Mouse (Mus musculus): ENCODE results near the gene Abcb1a. TPM values are rescaled to one million over a fixed set of nuclear protein-coding genes. Genes with fewer than 3 reads are reported as not detected.

The Abcb1a gene
- total and polyA plus RNA-seq, 2 experiments: 2.2 to 12.5 TPM

GRCm38 (mm10) chr5:8669606-8670005, 9.7 kb downstream of the Abcb1a start:
- Histone ChIP-seq H3K36me3 (ENCODE audit: control insufficient read depth, insufficient read depth, low read length) (no peaks in the 10 kb centered on the region), H3K27me3 (ENCODE audit: control insufficient read depth, insufficient read depth, low read length) (no peaks in the 10 kb centered on the region), H3K4me3 (ENCODE audit: insufficient read depth, low read depth, low read length) (no peak overlapping the region), H3K27ac (replicated peaks; ENCODE audit: insufficient read depth, low read depth, low read length) (no peak overlapping the region), H3K9ac (ENCODE audit: low read depth, low read length) (no peak overlapping the region), H3K4me1 (ENCODE audit: control insufficient read depth, insufficient read depth, low read length) (no peaks in the 10 kb centered on the region; the same call in 1 of the 2 replicates), H3K79me2 (ENCODE audit: control insufficient read depth, insufficient read depth, low read length) (no peaks in the 10 kb centered on the region)
- TF ChIP-seq POLR2A (IDR thresholded peaks at IDR 0.05; ENCODE audit: extremely low read depth, insufficient read depth, low read length) (no peak), CTCF (IDR thresholded peaks at IDR 0.05; ENCODE audit: low read depth, low read length) (no peak)
- DNase-seq (ENCODE audit: extremely low read depth, low read depth, low spot score): no peak
- 91% methylated on average over 1 of the region's 1 CpGs for WGBS

- Histone ChIP-seq H3K9ac (ENCODE audit: low read depth, low read length) (no peak overlapping the region), H3K27me3 (ENCODE audit: control insufficient read depth, insufficient read depth, low read length) (no peaks in the 10 kb centered on the region), H3K36me3 (ENCODE audit: control insufficient read depth, insufficient read depth, low read length) (no peaks in the 10 kb centered on the region), H3K27ac (replicated peaks; ENCODE audit: insufficient read depth, low read depth, low read length) (no peak overlapping the region), H3K79me2 (ENCODE audit: control insufficient read depth, insufficient read depth, low read length) (no peaks in the 10 kb centered on the region), H3K4me1 (ENCODE audit: control insufficient read depth, insufficient read depth, low read length) (peaks cover 6% of the 10 kb centered on the region; the same call in 1 of the 2 replicates), H3K4me3 (ENCODE audit: insufficient read depth, low read depth, low read length) (no peak overlapping the region)
- 85% methylated on average over 6 of the region's 6 CpGs for WGBS
- peak; percentile 42 for DNase-seq (ENCODE audit: extremely low read depth, low read depth, low spot score)
- TF ChIP-seq CTCF (IDR thresholded peaks at IDR 0.05; ENCODE audit: low read depth, low read length) (no peak), POLR2A (IDR thresholded peaks at IDR 0.05; ENCODE audit: extremely low read depth, insufficient read depth, low read length) (no peak)
Measured at GRCm38 (mm10) chr5:8675262-8675951, 15.5 kb downstream of the Abcb1a start.

- Histone ChIP-seq H3K27me3 (ENCODE audit: control insufficient read depth, insufficient read depth, low read length) (no peaks in the 10 kb centered on the region), H3K36me3 (ENCODE audit: control insufficient read depth, insufficient read depth, low read length) (no peaks in the 10 kb centered on the region), H3K9ac (ENCODE audit: low read depth, low read length) (no peak overlapping the region), H3K79me2 (ENCODE audit: control insufficient read depth, insufficient read depth, low read length) (no peaks in the 10 kb centered on the region), H3K4me3 (ENCODE audit: insufficient read depth, low read depth, low read length) (no peak overlapping the region), H3K4me1 (ENCODE audit: control insufficient read depth, insufficient read depth, low read length) (peaks cover 6% of the 10 kb centered on the region; the same call in 1 of the 2 replicates), H3K27ac (replicated peaks; ENCODE audit: insufficient read depth, low read depth, low read length) (no peak overlapping the region)
- no peak for TF ChIP-seq POLR2A (IDR thresholded peaks at IDR 0.05; ENCODE audit: extremely low read depth, insufficient read depth, low read length)
- no peak for TF ChIP-seq CTCF (IDR thresholded peaks at IDR 0.05; ENCODE audit: low read depth, low read length)
- DNase-seq (ENCODE audit: extremely low read depth, low read depth, low spot score): no peak
- WGBS: 90% methylated on average over 1 of the region's 1 CpGs
Measured at GRCm38 (mm10) chr5:8675952-8676262, 16.0 kb downstream of the Abcb1a start.

GRCm38 (mm10) chr5:8681166-8681565, 21.3 kb downstream of the Abcb1a start:
- Histone ChIP-seq H3K9ac (ENCODE audit: low read depth, low read length) (no peak overlapping the region), H3K4me3 (ENCODE audit: insufficient read depth, low read depth, low read length) (no peak overlapping the region), H3K79me2 (ENCODE audit: control insufficient read depth, insufficient read depth, low read length) (no peaks in the 10 kb centered on the region), H3K4me1 (ENCODE audit: control insufficient read depth, insufficient read depth, low read length) (peaks cover 11% of the 10 kb centered on the region; the same call in 1 of the 2 replicates), H3K36me3 (ENCODE audit: control insufficient read depth, insufficient read depth, low read length) (no peaks in the 10 kb centered on the region), H3K27ac (replicated peaks; ENCODE audit: insufficient read depth, low read depth, low read length) (no peak overlapping the region), H3K27me3 (ENCODE audit: control insufficient read depth, insufficient read depth, low read length) (no peaks in the 10 kb centered on the region)
- WGBS: 68% methylated on average over 3 of the region's 3 CpGs
- no peak for TF ChIP-seq CTCF (IDR thresholded peaks at IDR 0.05; ENCODE audit: low read depth, low read length)
- TF ChIP-seq POLR2A (IDR thresholded peaks at IDR 0.05; ENCODE audit: extremely low read depth, insufficient read depth, low read length): no peak
- DNase-seq (ENCODE audit: extremely low read depth, low read depth, low spot score): no peak

GRCm38 (mm10) chr5:8683686-8684085, 23.8 kb downstream of the Abcb1a start:
- no peaks in the 10 kb centered on the region for H3K36me3 ChIP-seq (ENCODE audit: control insufficient read depth, insufficient read depth, low read length)
- WGBS: 24% methylated on average over 3 of the region's 3 CpGs
- TF ChIP-seq CTCF (IDR thresholded peaks at IDR 0.05; ENCODE audit: low read depth, low read length) (no peak), POLR2A (IDR thresholded peaks at IDR 0.05; ENCODE audit: extremely low read depth, insufficient read depth, low read length) (no peak)

GRCm38 (mm10) chr5:8686071-8686470, 26.2 kb downstream of the Abcb1a start:
- 15% methylated on average over 2 of the region's 2 CpGs for WGBS
- no peak overlapping the region for H3K9ac ChIP-seq (ENCODE audit: low read depth, low read length)
- H3K79me2 ChIP-seq (ENCODE audit: control insufficient read depth, insufficient read depth, low read length): no peaks in the 10 kb centered on the region
- TF ChIP-seq POLR2A (IDR thresholded peaks at IDR 0.05; ENCODE audit: extremely low read depth, insufficient read depth, low read length) (no peak), CTCF (IDR thresholded peaks at IDR 0.05; ENCODE audit: low read depth, low read length) (no peak)
- no peaks in the 10 kb centered on the region for H3K27me3 ChIP-seq (ENCODE audit: control insufficient read depth, insufficient read depth, low read length)
- peaks cover 6% of the 10 kb centered on the region; the same call in 1 of the 2 replicates for H3K4me1 ChIP-seq (ENCODE audit: control insufficient read depth, insufficient read depth, low read length)
- no peak overlapping the region for H3K27ac ChIP-seq (replicated peaks; ENCODE audit: insufficient read depth, low read depth, low read length)
- DNase-seq (ENCODE audit: extremely low read depth, low read depth, low spot score): peak; percentile 90
- no peak overlapping the region for H3K4me3 ChIP-seq (ENCODE audit: insufficient read depth, low read depth, low read length)
- H3K36me3 ChIP-seq (ENCODE audit: control insufficient read depth, insufficient read depth, low read length): no peaks in the 10 kb centered on the region

More at GRCm38 (mm10) chr5:8683686-8684085, 23.8 kb downstream of the Abcb1a start:
- Histone ChIP-seq H3K27me3 (ENCODE audit: control insufficient read depth, insufficient read depth, low read length) (no peaks in the 10 kb centered on the region), H3K4me3 (ENCODE audit: insufficient read depth, low read depth, low read length) (no peak overlapping the region), H3K9ac (ENCODE audit: low read depth, low read length) (no peak overlapping the region), H3K27ac (replicated peaks; ENCODE audit: insufficient read depth, low read depth, low read length) (no peak overlapping the region), H3K79me2 (ENCODE audit: control insufficient read depth, insufficient read depth, low read length) (no peaks in the 10 kb centered on the region), H3K4me1 (ENCODE audit: control insufficient read depth, insufficient read depth, low read length) (peaks cover 6% of the 10 kb centered on the region; the same call in 1 of the 2 replicates)
- peak; percentile 92 for DNase-seq (ENCODE audit: extremely low read depth, low read depth, low spot score)

Data from liver, adult 2 months (tissue).